Mouse (Mus musculus) cerebellum, adult (tissue): ENCODE data around the gene Npw.

ENCODE experiments used
- ATAC-seq: cut with Nextera tagmentation; 2 replicates; pipeline ENCODE4 v1.9.2; 2017; ENCODE audit warnings: mild to moderate bottlenecking, moderate library complexity, mixed read lengths; ENCODE audit not compliant: insufficient number of reproducible peaks, low FRiP score, low TSS enrichment

Gene Npw

GRCm38 (mm10) chr17:24608370-24608769 lies 49.9 kb downstream of the Npw start:
- no peak for ATAC-seq
